Mouse (Mus musculus): ENCODE data around the gene Trpm6.

Trpm6 gene

DNA sequence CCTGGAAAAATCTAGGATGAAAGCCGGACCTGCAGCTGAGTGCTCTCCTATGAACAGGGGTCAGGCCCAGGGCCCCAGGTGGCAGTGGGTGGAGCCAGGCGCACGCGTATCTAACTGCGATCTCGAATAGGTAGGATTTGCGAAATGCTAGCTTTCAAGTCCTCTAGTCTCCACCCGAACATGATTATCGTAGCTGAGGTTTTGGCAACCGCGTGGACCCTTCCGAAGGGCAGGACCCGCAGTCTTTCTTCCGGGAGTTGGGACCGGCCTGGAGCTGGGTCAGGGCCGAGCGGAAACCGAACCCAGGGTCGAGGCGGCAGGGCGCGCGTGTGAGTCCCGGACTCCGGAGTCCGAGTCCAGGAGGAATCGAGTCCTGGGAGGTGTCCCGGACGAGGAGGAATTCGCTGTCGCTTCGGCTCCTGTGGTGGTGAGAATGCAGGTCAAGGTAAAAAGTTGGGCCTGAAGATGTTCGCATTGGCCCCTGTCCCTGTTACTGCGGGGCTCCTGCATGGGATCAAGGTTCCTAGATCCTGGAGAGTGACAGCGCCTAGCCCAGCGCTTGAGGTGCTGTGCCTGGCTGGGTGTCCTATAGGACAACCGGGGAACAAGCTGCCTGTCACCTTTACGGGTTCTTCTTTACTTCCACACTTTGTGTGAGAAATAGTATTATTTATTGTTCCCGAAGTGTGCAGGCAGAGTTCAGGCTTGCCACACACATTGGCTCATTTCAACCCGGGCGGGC is at the start of gene Trpm6:
Gene Trpm6, plus strand, starts transcription at position 386 of the 742 bp plus-strand sequence.
- no peak for DNase-seq (ENCODE audit: low spot score in 2 of 2)

DNA sequence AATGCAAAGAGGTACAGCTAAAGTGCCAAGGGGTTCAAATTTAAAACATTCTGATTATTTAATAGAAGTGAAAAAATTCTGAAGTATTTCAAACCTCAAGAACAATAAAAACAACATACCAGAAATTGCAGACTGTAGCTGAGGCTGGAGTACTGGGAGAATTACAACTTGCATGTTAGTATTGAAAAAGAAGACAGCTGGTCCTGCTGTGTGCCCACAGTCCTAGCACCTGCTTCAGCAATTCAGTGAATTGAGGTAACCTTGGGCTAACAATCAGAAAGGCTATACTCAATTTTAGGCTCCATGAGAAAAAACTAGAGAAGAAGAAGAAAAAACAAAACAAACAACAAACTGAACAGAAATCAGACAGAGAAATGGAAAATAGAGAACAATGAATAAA is 41.7 kb upstream of the Trpm6 start:
- no peak for DNase-seq (ENCODE audit: low spot score in 2 of 2)

DNA sequence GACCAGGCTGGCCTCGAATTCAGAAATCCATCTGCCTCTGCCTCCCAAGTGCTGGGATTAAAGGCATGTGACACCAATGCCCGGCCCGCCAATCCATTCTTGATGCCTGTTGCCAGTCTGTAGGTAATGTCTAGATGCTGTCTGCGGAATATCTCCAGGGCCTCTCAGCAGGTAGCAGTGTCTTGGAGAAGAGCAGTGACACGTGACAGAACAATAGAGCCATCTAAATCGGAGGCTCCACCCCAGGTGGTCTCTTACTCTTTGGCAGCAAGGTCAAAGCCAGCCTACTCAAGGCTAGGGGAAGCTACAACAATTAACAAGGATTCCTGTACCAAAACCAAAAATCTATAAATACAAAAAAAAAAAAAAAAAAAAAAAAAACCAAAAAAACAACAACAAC is 38.9 kb upstream of the Trpm6 start:
- no peak for DNase-seq (ENCODE audit: low spot score in 2 of 2)

DNA sequence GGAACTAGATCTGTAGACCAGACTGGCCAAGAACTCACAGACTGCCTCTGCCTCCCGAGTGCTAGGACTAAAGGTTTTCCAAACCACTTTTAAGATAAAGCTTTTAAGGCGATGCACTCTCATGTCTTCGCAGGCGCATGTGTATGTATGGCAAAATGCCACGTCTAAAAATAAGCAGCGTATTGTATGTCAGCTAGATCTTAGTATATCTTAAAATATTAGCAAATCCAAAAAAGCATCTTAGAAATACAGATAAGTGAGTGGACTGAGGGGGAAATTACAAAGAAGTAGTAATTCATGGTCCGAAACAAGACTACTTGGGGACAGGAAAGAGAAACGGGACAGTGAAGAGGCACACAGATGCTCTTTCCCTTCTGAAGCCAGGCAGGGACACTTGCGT is 38.2 kb upstream of the Trpm6 start:
- no peak for DNase-seq (ENCODE audit: low spot score in 2 of 2)

DNA sequence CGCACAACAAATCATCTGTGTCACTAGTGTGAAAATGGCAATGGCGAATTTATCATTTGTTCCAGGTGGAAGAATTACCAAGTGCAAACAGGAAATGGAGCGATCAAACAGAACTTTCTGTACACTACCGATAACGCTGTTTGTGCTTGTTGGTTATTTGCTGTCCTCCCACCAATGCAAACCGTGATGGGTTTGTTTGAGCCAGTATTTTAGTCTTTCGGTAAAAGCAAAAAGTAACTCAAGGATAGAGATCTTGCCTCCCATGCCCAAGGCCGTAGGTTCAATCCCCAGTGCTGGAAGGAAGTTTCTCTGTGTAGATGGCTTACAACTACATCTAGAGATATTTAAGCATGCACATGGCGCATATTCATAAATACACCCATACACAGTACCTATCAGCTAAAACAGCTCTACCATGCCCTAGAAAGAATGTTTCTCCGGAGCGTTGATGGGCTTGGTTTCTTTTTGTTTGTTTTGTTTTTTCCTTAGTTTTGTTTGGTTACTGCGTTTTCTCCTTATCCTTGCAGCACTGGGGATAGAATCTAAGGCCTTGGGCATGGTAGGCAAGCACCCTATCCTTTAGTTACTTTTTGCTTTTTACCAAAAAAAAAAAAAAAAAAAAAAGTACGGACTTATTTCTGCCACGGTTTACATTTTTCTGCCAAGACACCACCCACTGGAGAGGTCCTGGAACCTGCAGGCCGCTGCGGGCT is 37.5 kb upstream of the Trpm6 start:
- no peak for DNase-seq (ENCODE audit: low spot score in 2 of 2)

DNA sequence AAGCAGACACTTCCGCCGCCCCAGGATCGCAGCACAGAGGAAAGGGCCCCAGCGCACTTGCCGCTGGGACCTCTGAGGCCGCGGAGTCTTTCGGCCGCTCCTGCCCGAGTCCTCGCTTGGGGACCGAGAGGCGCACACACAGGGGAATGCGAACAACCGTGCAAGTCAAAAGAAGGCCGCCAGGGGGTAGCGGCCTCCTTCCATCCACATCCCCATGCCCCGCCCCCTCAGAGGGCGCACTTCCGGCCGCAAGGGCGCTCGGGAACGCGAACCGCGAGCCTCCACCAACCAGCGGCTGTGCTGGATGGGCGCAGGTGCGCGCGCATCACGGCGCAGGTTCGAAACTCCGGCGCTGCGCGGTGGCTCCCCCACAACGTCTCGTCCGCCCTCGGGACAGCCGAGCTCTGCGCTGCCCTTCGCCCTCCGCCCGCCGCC is 36.9 kb upstream of the Trpm6 start, which contains the start of gene D030056L22Rik:
Gene D030056L22Rik, plus strand, starts transcription at position 328 of the 435 bp plus-strand sequence.
- peak; percentile 98 to 99 for DNase-seq (ENCODE audit: low spot score in 2 of 2)

DNA sequence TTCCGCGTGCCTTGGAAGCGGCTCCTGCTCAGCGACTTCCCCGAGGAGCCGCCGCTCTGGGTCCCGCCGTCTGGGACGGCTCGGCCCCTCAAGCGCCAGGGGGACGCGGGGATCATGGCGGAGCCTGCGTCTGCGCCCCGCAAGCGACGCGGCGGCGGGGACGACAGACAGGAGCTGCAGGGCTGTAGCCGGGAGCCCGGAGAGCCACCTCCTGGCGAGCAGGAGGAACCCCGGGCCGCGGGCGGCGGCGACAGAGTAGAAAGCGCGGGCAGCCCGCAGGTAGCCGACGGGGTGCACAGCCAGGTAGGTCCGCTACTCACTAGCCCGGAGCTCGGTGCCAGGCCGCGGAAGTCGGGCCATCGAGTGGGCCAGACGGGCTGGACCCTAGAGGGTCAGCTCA is 36.4 kb upstream of the Trpm6 start:
- peak in 1 of 2 experiments; percentile 34 for DNase-seq (ENCODE audit: low spot score in 2 of 2)

DNA sequence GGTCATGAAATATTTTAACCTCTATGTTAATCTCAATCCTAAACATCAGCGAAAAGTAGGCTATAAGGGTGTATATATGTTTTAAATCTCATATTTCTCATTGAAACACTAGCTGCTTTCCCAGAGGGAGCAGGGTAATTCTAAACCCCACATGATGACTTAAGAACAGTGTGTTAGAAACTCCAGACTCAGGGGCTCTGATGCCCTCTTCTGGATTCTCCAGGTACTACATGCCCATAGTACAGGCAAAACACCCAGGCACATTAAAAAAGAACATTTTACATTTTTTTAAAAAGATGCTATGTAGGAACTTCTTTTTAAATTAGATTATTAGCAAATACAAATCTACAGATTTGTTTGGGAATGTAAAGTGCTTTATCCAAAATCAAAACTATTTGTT is 33.4 kb upstream of the Trpm6 start:
- DNase-seq (ENCODE audit: low spot score in 2 of 2) = peak; percentile 44 to 87

DNA sequence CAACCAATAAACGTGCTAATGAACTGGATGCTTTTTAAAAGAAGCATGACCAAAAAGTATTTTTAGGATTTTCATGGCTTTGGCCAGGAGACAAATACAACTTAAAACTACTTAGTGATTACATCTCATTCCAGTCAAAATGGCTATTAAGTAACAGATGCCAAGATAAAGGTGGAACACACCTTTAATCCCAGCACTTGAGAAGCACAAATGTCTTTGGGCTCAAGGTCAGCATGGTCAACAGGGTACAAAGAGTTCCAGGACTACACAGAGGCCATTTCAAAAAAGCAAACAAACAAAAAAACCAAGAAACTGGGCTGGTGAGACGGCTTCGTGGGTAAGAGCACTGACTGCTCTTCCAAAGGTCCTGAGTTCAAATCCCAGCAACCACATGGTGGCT is 29.4 kb upstream of the Trpm6 start:
- no peak for DNase-seq (ENCODE audit: low spot score in 2 of 2)

DNA sequence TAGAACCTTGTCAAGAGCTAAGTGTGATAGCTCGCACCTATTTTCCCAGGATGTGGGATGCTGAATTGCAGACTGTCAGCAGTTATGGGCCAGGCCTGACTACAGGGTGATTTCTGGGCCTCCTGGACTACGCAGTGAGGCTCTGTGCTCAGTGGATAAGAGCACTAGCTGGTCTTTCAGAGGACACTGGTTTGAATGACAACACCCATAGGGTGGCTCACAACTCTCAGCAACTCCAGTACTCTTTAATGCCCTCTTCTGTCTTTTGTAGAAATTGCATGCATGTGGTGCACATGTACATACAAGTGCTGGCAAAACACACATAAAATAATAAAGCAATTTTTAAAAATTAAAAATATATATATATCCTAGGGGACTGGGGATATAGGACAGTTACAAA is 24.6 kb upstream of the Trpm6 start:
- no peak for DNase-seq (ENCODE audit: low spot score in 2 of 2)

DNA sequence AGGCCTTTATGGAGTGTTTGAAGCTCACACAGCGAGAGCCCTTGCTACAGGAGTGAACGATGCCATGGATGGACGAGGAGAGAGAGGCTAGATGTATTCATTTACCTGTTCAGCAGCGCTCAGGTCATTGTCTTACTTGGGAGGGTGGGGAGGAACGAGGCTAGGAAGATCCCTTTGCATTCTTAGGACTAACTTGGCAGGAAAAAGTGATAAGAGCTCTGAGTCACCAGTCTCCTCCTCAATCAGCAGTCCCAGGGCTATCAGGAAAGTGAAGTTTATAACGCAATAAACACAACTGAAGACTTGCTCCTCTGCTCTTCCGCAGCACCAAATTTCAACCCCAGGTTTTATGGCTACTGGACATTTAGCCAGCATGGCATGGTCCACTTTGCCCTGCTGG is 19.5 kb upstream of the Trpm6 start:
- no peak for DNase-seq (ENCODE audit: low spot score in 2 of 2)

DNA sequence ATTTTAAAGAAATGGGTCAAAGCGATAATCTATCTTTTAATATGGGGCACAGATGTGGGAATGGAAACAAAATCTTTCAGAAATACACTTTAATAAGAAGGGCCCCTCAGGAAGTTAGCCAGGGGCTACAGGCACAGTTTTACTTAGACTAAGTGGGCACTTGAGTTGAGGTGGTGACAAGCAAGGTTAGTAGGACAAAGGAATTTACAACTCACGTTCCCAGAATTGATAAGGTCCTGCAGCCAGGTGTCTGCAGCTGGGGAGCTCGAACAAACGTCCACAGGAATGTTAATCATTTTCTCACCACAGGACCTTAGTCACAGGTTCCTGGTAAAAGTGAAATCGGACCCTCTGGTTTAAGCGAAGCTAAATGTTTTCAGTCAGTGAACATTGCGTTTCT is 18.7 kb upstream of the Trpm6 start:
- no peak for DNase-seq (ENCODE audit: low spot score in 2 of 2)

DNA sequence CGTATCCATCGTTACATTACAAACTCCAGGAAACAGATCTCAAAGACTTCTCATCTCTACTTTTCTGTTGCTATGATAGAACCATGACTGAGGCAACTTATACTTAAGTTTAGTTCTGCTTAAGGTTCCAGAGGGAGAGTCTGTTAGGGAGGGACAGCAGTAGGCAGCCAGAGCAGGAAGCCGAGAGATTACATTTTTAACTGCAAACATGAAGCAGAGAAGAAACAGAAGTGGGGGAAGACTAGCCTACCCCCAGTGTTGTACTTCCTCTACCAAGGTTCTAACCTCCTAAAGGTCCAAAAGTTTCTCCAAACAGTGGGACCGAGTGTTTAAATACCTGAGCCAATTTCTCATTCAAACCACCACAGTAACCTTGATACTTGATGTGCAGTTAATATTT is 13.9 kb upstream of the Trpm6 start:
- DNase-seq (ENCODE audit: low spot score in 2 of 2) = no peak

DNA sequence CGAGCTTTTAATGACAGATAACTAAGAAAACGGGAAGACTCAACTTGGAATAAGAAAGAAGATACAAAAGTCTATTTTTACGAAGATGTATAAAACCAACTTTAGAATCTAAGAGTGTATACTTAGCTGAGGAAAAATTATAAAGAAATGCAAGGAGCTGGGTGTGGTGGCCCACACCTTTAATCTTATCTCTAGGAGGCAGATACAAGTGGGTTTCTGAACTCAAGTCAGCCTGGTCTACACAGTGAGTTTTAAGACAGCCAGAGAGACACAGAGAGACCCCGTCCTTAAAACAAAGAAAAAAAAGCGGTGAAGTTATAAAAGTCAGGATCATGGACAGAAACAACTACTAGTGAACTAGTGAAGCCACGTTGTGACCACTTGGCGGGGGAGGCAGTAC is 10.6 kb upstream of the Trpm6 start:
- no peak for DNase-seq (ENCODE audit: low spot score in 2 of 2)

DNA sequence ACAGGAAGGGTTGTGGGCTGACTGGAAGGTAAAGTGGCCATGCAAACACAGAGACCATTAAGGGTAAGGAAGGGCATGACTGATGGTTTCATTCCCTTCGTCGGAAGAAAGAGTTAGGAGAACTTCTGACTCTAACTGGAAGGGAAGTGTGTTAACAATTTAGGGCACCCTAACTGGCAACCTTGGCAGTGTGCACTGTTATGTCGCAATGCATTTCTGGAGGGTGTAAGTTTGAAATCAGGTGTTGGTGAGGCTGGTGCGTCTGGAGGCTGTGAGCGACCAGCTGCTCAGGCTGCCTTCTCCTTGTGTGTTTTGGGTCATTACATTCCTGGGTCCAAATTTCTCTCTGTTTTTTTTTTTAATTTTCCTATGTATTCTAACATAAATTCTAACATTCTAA is 5.8 kb upstream of the Trpm6 start:
- DNase-seq (ENCODE audit: low spot score in 2 of 2) = no peak

DNA sequence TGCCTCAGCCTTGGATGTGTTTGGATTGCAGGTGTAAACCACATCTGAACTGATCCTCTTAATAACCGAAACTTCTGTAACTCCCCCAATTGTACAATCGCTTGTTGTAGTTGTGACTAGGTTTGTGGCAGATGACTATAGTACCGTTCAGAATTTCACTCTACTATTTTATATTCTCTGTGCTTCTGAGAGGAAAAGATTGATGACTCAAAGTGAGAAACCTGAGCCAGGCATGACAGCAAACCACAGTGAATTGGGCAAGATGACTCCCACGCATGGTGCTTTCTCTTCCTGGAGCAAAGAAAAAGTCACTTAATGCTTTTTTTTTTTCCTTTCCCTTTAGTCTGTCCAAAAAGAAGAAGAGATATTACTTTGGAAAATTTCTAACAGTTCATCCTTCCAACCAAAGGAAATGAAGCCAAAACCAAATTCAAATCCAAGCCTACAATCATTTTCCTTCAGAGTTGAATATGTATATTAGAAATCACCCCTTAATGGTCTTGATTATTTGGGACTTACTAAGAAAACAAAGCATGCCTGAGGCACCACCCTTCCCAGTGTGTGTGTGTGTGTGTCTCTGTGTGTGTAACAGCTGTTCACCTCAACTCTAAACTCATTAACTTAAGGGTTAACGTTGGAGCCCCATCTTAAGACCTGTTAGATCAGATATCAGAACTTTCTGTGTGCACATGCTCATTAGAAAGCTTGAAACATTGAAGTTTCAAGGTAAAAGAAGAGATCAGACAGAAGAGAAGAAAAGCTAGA is 3.0 kb upstream of the Trpm6 start:
- DNase-seq (ENCODE audit: low spot score in 2 of 2) = peak; percentile 6 to 17

DNA sequence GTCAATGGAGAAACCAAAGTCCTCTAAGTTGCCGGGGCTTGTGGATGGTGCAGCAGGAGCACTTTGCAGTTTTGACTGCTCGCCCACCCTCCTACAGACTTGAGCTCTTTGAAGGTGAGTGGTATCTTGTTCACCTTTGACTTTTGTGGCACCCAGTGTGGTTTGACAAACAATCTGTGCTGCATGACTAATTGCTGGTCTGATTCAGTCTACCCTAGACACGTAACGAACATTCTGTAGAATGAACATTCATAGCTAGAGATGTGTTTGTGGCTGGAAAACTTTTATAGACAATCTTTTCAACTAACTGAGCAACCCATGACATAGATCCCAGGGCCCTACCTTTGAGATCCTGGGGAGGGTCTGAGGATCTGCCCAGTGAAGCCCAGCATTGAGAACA is 2.4 kb upstream of the Trpm6 start:
- no peak for DNase-seq (ENCODE audit: low spot score in 2 of 2)

DNA sequence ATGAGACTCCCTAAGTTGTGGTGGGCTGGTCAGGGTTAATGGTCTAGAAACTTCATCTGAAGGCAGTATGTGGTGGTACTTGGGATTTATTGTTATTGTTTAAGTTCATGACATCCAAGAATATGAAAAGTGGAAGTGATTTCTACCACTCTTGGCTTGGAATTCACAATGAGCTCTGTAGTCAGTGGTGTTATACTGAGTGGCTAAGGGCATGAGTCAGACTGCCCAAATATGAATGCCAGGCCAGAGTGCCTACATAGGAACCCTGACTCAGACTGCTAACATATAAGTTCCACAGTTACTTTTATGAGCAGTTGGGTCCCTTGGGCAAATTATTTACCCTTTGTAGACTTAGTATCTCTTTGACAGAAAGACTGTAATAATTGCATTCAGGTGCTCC is 7.4 kb downstream of the Trpm6 start:
- DNase-seq (ENCODE audit: low spot score in 2 of 2) = no peak

DNA sequence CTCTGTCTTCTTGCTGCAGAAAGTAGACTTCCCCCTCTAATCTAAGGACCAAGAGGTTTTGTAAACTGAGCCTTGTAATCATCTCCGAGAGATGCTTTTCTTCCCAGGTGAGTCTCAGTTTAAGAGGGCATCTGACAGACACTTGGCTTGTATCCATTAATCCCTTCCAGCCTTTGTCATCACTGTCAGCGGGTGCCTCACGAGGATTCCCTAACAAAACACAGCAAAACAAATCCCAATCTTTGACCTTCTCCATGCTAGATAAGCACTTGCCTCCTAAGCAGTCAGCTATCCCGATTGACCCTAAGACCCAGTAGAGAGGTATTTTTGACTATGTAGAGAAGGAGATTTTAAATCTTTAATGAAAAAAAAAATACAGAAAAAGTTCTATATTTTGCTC is 7.9 kb downstream of the Trpm6 start:
- DNase-seq (ENCODE audit: low spot score in 2 of 2) = no peak

DNA sequence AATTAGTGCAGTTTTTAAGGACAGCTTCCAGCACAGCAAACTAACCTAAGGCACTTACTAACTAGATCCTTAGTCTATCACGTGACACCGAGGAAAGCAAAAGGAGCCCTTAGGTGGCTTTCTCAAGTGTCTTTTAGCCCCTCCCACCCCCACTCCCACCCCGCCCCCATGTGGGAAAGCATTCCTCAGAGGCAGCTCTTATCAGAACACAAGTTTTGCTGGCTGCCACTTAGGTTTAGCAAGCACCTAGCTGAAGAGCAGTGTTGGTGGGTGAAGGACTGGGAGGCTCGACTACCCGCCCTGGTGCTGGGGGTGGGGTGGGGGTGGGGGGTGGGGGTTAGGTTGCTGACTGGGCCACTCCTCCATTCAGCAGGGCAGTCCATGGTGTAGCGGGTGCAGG is 8.5 kb downstream of the Trpm6 start:
- DNase-seq (ENCODE audit: low spot score in 2 of 2) = no peak

DNA sequence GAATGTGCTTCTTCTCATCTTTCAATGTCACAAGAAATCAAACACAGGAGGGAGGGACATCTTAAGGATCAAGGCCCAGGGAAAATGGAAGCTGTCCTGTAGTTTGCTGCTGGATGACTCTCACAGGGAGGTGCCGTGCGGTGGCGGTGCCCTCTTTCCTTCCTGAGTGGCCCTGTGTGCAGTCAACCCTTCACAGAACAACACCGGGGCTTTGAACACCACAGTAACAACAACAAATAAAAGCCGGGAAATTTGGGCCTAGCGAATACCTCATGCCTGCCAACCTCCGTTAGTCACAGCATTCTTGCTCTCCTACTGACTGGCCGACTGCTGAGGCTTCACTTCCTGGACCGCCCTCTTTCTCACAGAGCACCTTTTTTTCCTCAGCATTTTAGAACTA is 9.1 kb downstream of the Trpm6 start:
- no peak for DNase-seq (ENCODE audit: low spot score in 2 of 2)

DNA sequence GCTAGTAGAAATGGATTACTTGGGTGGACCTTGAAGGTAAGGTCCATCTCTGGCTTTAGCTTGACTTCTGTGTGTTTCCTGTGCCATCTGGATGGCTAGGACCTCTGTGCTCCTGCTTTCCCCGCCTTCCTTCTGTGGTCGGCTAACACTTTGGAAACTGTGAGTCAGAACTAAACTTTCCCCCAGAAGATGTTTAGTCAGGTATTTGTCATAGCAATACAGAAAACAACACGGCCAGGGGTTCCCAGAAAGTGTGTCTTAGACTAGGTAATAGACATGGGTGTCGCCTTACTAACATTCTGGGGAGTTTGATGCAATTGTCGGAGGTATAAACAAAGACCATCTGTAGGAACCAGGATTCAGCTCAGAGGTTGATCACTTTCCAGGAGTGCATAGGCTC is 16.6 kb downstream of the Trpm6 start:
- DNase-seq (ENCODE audit: low spot score in 2 of 2) = no peak

DNA sequence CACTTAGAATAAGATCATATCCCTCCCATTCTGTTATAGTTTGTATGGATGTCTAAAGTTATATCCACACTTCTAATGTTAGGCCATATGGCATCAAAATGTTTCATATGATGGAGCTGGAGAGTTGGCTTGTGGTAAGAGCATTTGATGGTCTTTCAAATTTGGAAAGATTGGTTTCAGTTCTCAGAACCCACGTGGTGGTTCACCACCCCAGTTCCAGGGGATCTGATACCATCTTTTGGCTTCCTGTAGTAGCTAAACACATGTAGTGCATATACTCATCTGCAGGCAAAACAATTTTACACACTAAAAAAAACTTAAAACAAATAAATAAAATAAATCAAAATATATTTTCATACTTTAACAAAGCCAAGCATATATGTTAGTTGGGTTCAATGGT is 21.3 kb downstream of the Trpm6 start:
- DNase-seq (ENCODE audit: low spot score in 2 of 2) = no peak
